Mouse (Mus musculus) T-helper 2 cell (primary cell): ENCODE results near the gene Ccn2.

Experiments used
- in situ Hi-C: fragments of 300-600 bp; cut with MboI, MseI; formaldehyde crosslinking; loops from one replicate; pipeline ENCODE4 v1.15.1; 2025; ENCODE audit warnings: high pct_unique_total_duplicates

Ccn2 gene

GRCm38 (mm10) chr10:24595250-24596002 lies at the start of gene Ccn2:
Ccn2 (plus strand) TSS chr10:24595442.
- in situ Hi-C loops = no loop called here

GRCm38 (mm10) chr10:24552870-24553269 lies 42.4 kb upstream of the Ccn2 start:
- in situ Hi-C loops = no loop called here

GRCm38 (mm10) chr10:24554091-24554490 lies 41.2 kb upstream of the Ccn2 start:
- in situ Hi-C loops = no loop called here

- in situ Hi-C loops = no loop called here
Measured at GRCm38 (mm10) chr10:24558366-24558765, 36.9 kb upstream of the Ccn2 start.

- in situ Hi-C loops = no loop called here
Measured at GRCm38 (mm10) chr10:24569691-24570420, 25.4 kb upstream of the Ccn2 start.

GRCm38 (mm10) chr10:24572044-24572960 lies 22.9 kb upstream of the Ccn2 start:
- in situ Hi-C loops = no loop called here

GRCm38 (mm10) chr10:24573484-24573883 lies 21.8 kb upstream of the Ccn2 start:
- in situ Hi-C loops = no loop called here

- in situ Hi-C loops = no loop called here
Measured at GRCm38 (mm10) chr10:24581076-24581475, 14.2 kb upstream of the Ccn2 start.

- in situ Hi-C loops = no loop called here
Measured at GRCm38 (mm10) chr10:24588824-24589223, 6.4 kb upstream of the Ccn2 start.

- in situ Hi-C loops = no loop called here
Measured at GRCm38 (mm10) chr10:24589238-24589637, 6.0 kb upstream of the Ccn2 start.

- in situ Hi-C loops = no loop called here
Measured at GRCm38 (mm10) chr10:24590546-24590945, 4.7 kb upstream of the Ccn2 start.

- in situ Hi-C loops = no loop called here
Measured at GRCm38 (mm10) chr10:24591136-24591535, 4.1 kb upstream of the Ccn2 start.

- in situ Hi-C loops = no loop called here
Measured at GRCm38 (mm10) chr10:24591741-24592140, 3.5 kb upstream of the Ccn2 start.

GRCm38 (mm10) chr10:24592318-24592717 lies 2.9 kb upstream of the Ccn2 start:
- in situ Hi-C loops = no loop called here

GRCm38 (mm10) chr10:24592969-24593368 lies 2.3 kb upstream of the Ccn2 start:
- in situ Hi-C loops = no loop called here

GRCm38 (mm10) chr10:24593556-24593955 lies 1.7 kb upstream of the Ccn2 start:
- in situ Hi-C loops = no loop called here

- in situ Hi-C loops = no loop called here
Measured at GRCm38 (mm10) chr10:24596003-24596868, 994 bp downstream of the Ccn2 start.

- in situ Hi-C loops = no loop called here
Measured at GRCm38 (mm10) chr10:24596869-24597339, 1.7 kb downstream of the Ccn2 start.

GRCm38 (mm10) chr10:24597789-24598188 lies 2.5 kb downstream of the Ccn2 start:
- in situ Hi-C loops = no loop called here

- in situ Hi-C loops = no loop called here
Measured at GRCm38 (mm10) chr10:24598693-24599092, 3.5 kb downstream of the Ccn2 start.

- in situ Hi-C loops = no loop called here
Measured at GRCm38 (mm10) chr10:24599802-24600201, 4.6 kb downstream of the Ccn2 start.
